Mouse (Mus musculus): ENCODE data around the gene Tex35. TPM values are rescaled to one million over a fixed set of nuclear protein-coding genes. Genes with fewer than 3 reads are reported as not detected.
A peak's percentile ranks its signal among the peaks of the same experiment; 100 is the strongest.

The Tex35 gene
- not detected in 2 replicates for polyA plus RNA-seq (2014; fragmentation: Nextera tagmentation; extraction: Ambion mirVana)

GRCm38 (mm10) chr1:157108580-157108979 is at the start of gene Tex35:
Gene Tex35 (minus strand): TSS chr1:157108680.
- no peaks in the 10 kb centered on the region for H3K9me3 ChIP-seq (ENCODE audit: control insufficient read depth, low read length)

GRCm38 (mm10) chr1:157153781-157154180 is 45.3 kb upstream of the Tex35 start:
- H3K36me3 ChIP-seq (ENCODE audit: control insufficient read depth, insufficient read depth, low read length), result peaks cover 28% of the 10 kb centered on the region
- H3K4me1 ChIP-seq (ENCODE audit: control insufficient read depth in 2 of 2, insufficient read depth in 2 of 2, low read length in 2 of 2), result 0 out of 4 replicates have a peak, but pooled peaks cover 0 to 2% of the 10 kb centered on the region in 2 experiments
- H3K27ac ChIP-seq (replicated peaks in 1 of 2; ENCODE audit: control insufficient read depth in 1 of 2, insufficient read depth in 1 of 2, low read depth in 2 of 2, low read length in 2 of 2), result no peak overlapping the region
- no peaks in the 10 kb centered on the region for H3K9me3 ChIP-seq (ENCODE audit: control insufficient read depth, low read length)
- no peaks in the 10 kb centered on the region for H3K27me3 ChIP-seq (ENCODE audit: control insufficient read depth, insufficient read depth, low read length)
- H3K4me2 ChIP-seq (ENCODE audit: low read length), result no peak overlapping the region
- H3K4me3 ChIP-seq (ENCODE audit: control insufficient read depth in 1 of 2, insufficient read depth in 1 of 2, low read depth in 1 of 2, low read length in 2 of 2), result no peak overlapping the region
- no peak for ATAC-seq (ENCODE audit: insufficient number of reproducible peaks, insufficient read depth, low FRiP score, low read depth)
- no peak overlapping the region for H3K9ac ChIP-seq (ENCODE audit: low read length)

More at GRCm38 (mm10) chr1:157108580-157108979, at the start of gene Tex35:
- Histone ChIP-seq H3K4me3 (ENCODE audit: control insufficient read depth in 1 of 2, insufficient read depth in 1 of 2, low read depth in 1 of 2, low read length in 2 of 2) (no peak within 1 kb of the TSS), H3K36me3 (ENCODE audit: control insufficient read depth, insufficient read depth, low read length) (no peaks in the 10 kb centered on the region), H3K4me2 (ENCODE audit: low read length) (no peak within 1 kb of the TSS), H3K9ac (ENCODE audit: low read length) (no peak within 1 kb of the TSS), H3K27me3 (ENCODE audit: control insufficient read depth, insufficient read depth, low read length) (no peaks in the 10 kb centered on the region), H3K27ac (replicated peaks in 1 of 2; ENCODE audit: control insufficient read depth in 1 of 2, insufficient read depth in 1 of 2, low read depth in 2 of 2, low read length in 2 of 2) (no peak within 1 kb of the TSS), H3K4me1 (ENCODE audit: control insufficient read depth in 2 of 2, insufficient read depth in 2 of 2, low read length in 2 of 2) (peaks cover 2 to 10% of the 10 kb centered on the region in 2 experiments; a peak in 3 of 4 replicates)
- no peak for ATAC-seq (ENCODE audit: insufficient number of reproducible peaks, insufficient read depth, low FRiP score, low read depth)
- 88% methylated on average over 4 of the region's 4 CpGs for WGBS

- whole genome bisulfite sequencing, result 88% methylated on average over 1 of the region's 1 CpGs
- ATAC-seq (ENCODE audit: insufficient number of reproducible peaks, insufficient read depth, low FRiP score, low read depth), result no peak
- no peaks in the 10 kb centered on the region for H3K27me3 ChIP-seq (ENCODE audit: control insufficient read depth, insufficient read depth, low read length)
- H3K4me2 ChIP-seq (ENCODE audit: low read length), result no peak overlapping the region
- H3K9me3 ChIP-seq (ENCODE audit: control insufficient read depth, low read length), result no peaks in the 10 kb centered on the region
- H3K36me3 ChIP-seq (ENCODE audit: control insufficient read depth, insufficient read depth, low read length), result peaks cover 35% of the 10 kb centered on the region
- no peak overlapping the region for H3K27ac ChIP-seq (replicated peaks in 1 of 2; ENCODE audit: control insufficient read depth in 1 of 2, insufficient read depth in 1 of 2, low read depth in 2 of 2, low read length in 2 of 2)
- H3K4me3 ChIP-seq (ENCODE audit: control insufficient read depth in 1 of 2, insufficient read depth in 1 of 2, low read depth in 1 of 2, low read length in 2 of 2), result no peak overlapping the region
- 0 out of 4 replicates have a peak, but pooled peaks cover 0 to 2% of the 10 kb centered on the region in 2 experiments for H3K4me1 ChIP-seq (ENCODE audit: control insufficient read depth in 2 of 2, insufficient read depth in 2 of 2, low read length in 2 of 2)
- no peak overlapping the region for H3K9ac ChIP-seq (ENCODE audit: low read length)
These were observed 41.6 kb upstream of the Tex35 start for GRCm38 (mm10) chr1:157150107-157150506.

- ATAC-seq (ENCODE audit: insufficient number of reproducible peaks, insufficient read depth, low FRiP score, low read depth), result no peak
- no peak overlapping the region for H3K27ac ChIP-seq (replicated peaks in 1 of 2; ENCODE audit: control insufficient read depth in 1 of 2, insufficient read depth in 1 of 2, low read depth in 2 of 2, low read length in 2 of 2)
- H3K36me3 ChIP-seq (ENCODE audit: control insufficient read depth, insufficient read depth, low read length), result peaks cover 41% of the 10 kb centered on the region
- no peaks in the 10 kb centered on the region for H3K27me3 ChIP-seq (ENCODE audit: control insufficient read depth, insufficient read depth, low read length)
- no peak overlapping the region for H3K4me2 ChIP-seq (ENCODE audit: low read length)
- 90% methylated on average over 3 of the region's 3 CpGs for WGBS
- H3K9ac ChIP-seq (ENCODE audit: low read length), result no peak overlapping the region
- no peaks in the 10 kb centered on the region for H3K9me3 ChIP-seq (ENCODE audit: control insufficient read depth, low read length)
- H3K4me3 ChIP-seq (ENCODE audit: control insufficient read depth in 1 of 2, insufficient read depth in 1 of 2, low read depth in 1 of 2, low read length in 2 of 2), result no peak overlapping the region
- peaks cover 6 to 14% of the 10 kb centered on the region in 2 experiments for H3K4me1 ChIP-seq (ENCODE audit: control insufficient read depth in 2 of 2, insufficient read depth in 2 of 2, low read length in 2 of 2)
These were observed 36.1 kb upstream of the Tex35 start for GRCm38 (mm10) chr1:157144621-157145020.

GRCm38 (mm10) chr1:157143326-157143932 is 34.9 kb upstream of the Tex35 start:
- Histone ChIP-seq H3K4me1 (ENCODE audit: control insufficient read depth in 2 of 2, insufficient read depth in 2 of 2, low read length in 2 of 2) (peaks cover 9 to 14% of the 10 kb centered on the region in 2 experiments), H3K36me3 (ENCODE audit: control insufficient read depth, insufficient read depth, low read length) (peaks cover 33% of the 10 kb centered on the region), H3K9me3 (ENCODE audit: control insufficient read depth, low read length) (no peaks in the 10 kb centered on the region), H3K4me3 (ENCODE audit: control insufficient read depth in 1 of 2, insufficient read depth in 1 of 2, low read depth in 1 of 2, low read length in 2 of 2) (no peak overlapping the region), H3K4me2 (ENCODE audit: low read length) (0 out of 2 replicates have a peak overlapping the region, but pooled peaks have one; percentile 5), H3K9ac (ENCODE audit: low read length) (0 out of 2 replicates have a peak overlapping the region, but pooled peaks have one; percentile 31), H3K27me3 (ENCODE audit: control insufficient read depth, insufficient read depth, low read length) (no peaks in the 10 kb centered on the region), H3K27ac (replicated peaks in 1 of 2; ENCODE audit: control insufficient read depth in 1 of 2, insufficient read depth in 1 of 2, low read depth in 2 of 2, low read length in 2 of 2) (peak overlapping the region; percentile 72 to 80)
- ATAC-seq (ENCODE audit: insufficient number of reproducible peaks, insufficient read depth, low FRiP score, low read depth), result no peak; the same call in 1 of the 2 replicates
- WGBS, result 12% methylated on average over 7 of the region's 7 CpGs

- WGBS, result 78% methylated on average over 3 of the region's 3 CpGs
- H3K9ac ChIP-seq (ENCODE audit: low read length), result no peak overlapping the region
- H3K27me3 ChIP-seq (ENCODE audit: control insufficient read depth, insufficient read depth, low read length), result no peaks in the 10 kb centered on the region
- no peak overlapping the region for H3K4me2 ChIP-seq (ENCODE audit: low read length)
- peaks cover 12 to 23% of the 10 kb centered on the region in 2 experiments for H3K4me1 ChIP-seq (ENCODE audit: control insufficient read depth in 2 of 2, insufficient read depth in 2 of 2, low read length in 2 of 2)
- no peaks in the 10 kb centered on the region for H3K9me3 ChIP-seq (ENCODE audit: control insufficient read depth, low read length)
- ATAC-seq (ENCODE audit: insufficient number of reproducible peaks, insufficient read depth, low FRiP score, low read depth), result no peak
- H3K27ac ChIP-seq (replicated peaks in 1 of 2; ENCODE audit: control insufficient read depth in 1 of 2, insufficient read depth in 1 of 2, low read depth in 2 of 2, low read length in 2 of 2), result no peak overlapping the region
- H3K36me3 ChIP-seq (ENCODE audit: control insufficient read depth, insufficient read depth, low read length), result peaks cover 16% of the 10 kb centered on the region
- no peak overlapping the region for H3K4me3 ChIP-seq (ENCODE audit: control insufficient read depth in 1 of 2, insufficient read depth in 1 of 2, low read depth in 1 of 2, low read length in 2 of 2)
These were observed 32.5 kb upstream of the Tex35 start for GRCm38 (mm10) chr1:157141014-157141413.

GRCm38 (mm10) chr1:157137854-157138241 is 29.4 kb upstream of the Tex35 start:
- no peak overlapping the region for H3K9ac ChIP-seq (ENCODE audit: low read length)
- peaks cover 19% of the 10 kb centered on the region; the same call in 1 of the 2 replicates for H3K36me3 ChIP-seq (ENCODE audit: control insufficient read depth, insufficient read depth, low read length)
- 60% methylated on average over 1 of the region's 1 CpGs for WGBS
- no peak for ATAC-seq (ENCODE audit: insufficient number of reproducible peaks, insufficient read depth, low FRiP score, low read depth)
- H3K27ac ChIP-seq (replicated peaks in 1 of 2; ENCODE audit: control insufficient read depth in 1 of 2, insufficient read depth in 1 of 2, low read depth in 2 of 2, low read length in 2 of 2), result no peak overlapping the region
- H3K4me2 ChIP-seq (ENCODE audit: low read length), result no peak overlapping the region
- H3K4me3 ChIP-seq (ENCODE audit: control insufficient read depth in 1 of 2, insufficient read depth in 1 of 2, low read depth in 1 of 2, low read length in 2 of 2), result no peak overlapping the region
- H3K27me3 ChIP-seq (ENCODE audit: control insufficient read depth, insufficient read depth, low read length), result no peaks in the 10 kb centered on the region
- H3K9me3 ChIP-seq (ENCODE audit: control insufficient read depth, low read length), result no peaks in the 10 kb centered on the region
- H3K4me1 ChIP-seq (ENCODE audit: control insufficient read depth in 2 of 2, insufficient read depth in 2 of 2, low read length in 2 of 2), result peaks cover 8 to 9% of the 10 kb centered on the region in 2 experiments; a peak in 3 of 4 replicates
